8 mouse cellular contexts compared by ENCODE assay signal in the genomic region with DNA sequence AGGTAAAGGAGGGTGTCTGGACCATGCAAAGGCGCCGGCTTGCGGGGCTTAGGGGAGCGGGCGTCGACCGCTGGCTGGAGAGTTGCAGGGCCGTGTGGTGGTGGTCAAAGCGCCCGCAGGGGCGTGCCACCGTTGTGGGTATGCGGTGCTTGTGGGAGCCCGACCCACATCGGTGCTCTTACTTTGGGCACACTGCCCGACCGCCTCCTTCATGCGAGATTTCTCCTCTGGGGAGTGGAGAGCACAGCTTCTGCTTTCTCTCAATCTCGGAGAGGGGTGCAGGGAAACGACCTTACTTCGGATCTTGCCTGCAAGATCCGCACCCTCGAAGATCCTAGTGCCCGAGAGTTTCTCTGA. TPM values are rescaled to one million over a fixed set of nuclear protein-coding genes. Genes with fewer than 3 reads are reported as not detected.
DNase-seq lines count a peak whose midpoint lies in the region; ATAC-seq and TF ChIP-seq lines count a peak whose summit lies in the region.

No protein-coding gene starts in this region.

- peak overlapping the region; percentile 46 to 77 for H3K4me3 ChIP-seq in heart, embryonic 14.5 days (ENCODE audit: control insufficient read depth in 1 of 2, insufficient read depth in 1 of 2, low read depth in 1 of 2, low read length in 2 of 2)
- H3K4me3 ChIP-seq in G1E (ENCODE audit: low read depth, low read length) = peak overlapping the region; percentile 79
- H3K4me3 ChIP-seq in midbrain, embryonic 10.5 days = peak overlapping the region; percentile 73

- no peak for DNase-seq in heart, postnatal 10 days
- DNase-seq in G1E (ENCODE audit: low spot score) = peak; percentile 32
- no peak for DNase-seq in midbrain, embryonic 10.5 days (ENCODE audit: low spot score)
- DNase-seq in adrenal gland, adult 18-20 months (ENCODE audit: low spot score in 2 of 2) = no peak
- DNase-seq in spleen, postnatal 4 days (ENCODE audit: low spot score in 2 of 2) = no peak
- no peak for DNase-seq in layer of hippocampus, postnatal 10 days (ENCODE audit: low spot score in 2 of 2)

- peak overlapping the region; percentile 69 for H3K4me2 ChIP-seq in heart, embryonic 14.5 days (ENCODE audit: low read length)

- no peak for ATAC-seq in heart, embryonic 14.5 days (ENCODE audit: insufficient number of reproducible peaks, insufficient read depth, low FRiP score, low read depth)
- ATAC-seq in G1E (ENCODE audit: extremely low read depth, insufficient number of reproducible peaks, low FRiP score, poor library complexity, severe bottlenecking) = no peak
- peak; percentile 72 for ATAC-seq in granulocyte monocyte progenitor cell, adult 5-6 weeks (replicated peaks; ENCODE audit: poor library complexity, severe bottlenecking)

- H3K4me1 ChIP-seq in heart, embryonic 14.5 days (ENCODE audit: control insufficient read depth in 2 of 2, insufficient read depth in 2 of 2, low read length in 2 of 2) = peaks cover 19 to 23% of the 10 kb centered on the region in 2 experiments
- peaks cover 78% of the 10 kb centered on the region for H3K4me1 ChIP-seq in G1E (ENCODE audit: insufficient read depth, low read depth, low read length)
- H3K4me1 ChIP-seq in midbrain, embryonic 10.5 days = peaks cover 36% of the 10 kb centered on the region

- H3K27ac ChIP-seq in heart, embryonic 14.5 days (replicated peaks in 1 of 2; ENCODE audit: control insufficient read depth in 1 of 2, insufficient read depth in 1 of 2, low read depth in 2 of 2, low read length in 2 of 2) = peak overlapping the region; percentile 41 to 75
- H3K27ac ChIP-seq in midbrain, embryonic 10.5 days (replicated peaks) = peak overlapping the region; percentile 80

- H3K9ac ChIP-seq in heart, embryonic 14.5 days (ENCODE audit: low read length) = peak overlapping the region; percentile 67

- WGBS in heart, embryonic 14.5 days = 1% methylated on average over 24 of the region's 24 CpGs
- 2% methylated on average over 24 of the region's 24 CpGs for WGBS in midbrain, embryonic 10.5 days

- H3K36me3 ChIP-seq in heart, embryonic 14.5 days (ENCODE audit: control insufficient read depth, insufficient read depth, low read length) = 0 out of 2 replicates have a peak, but pooled peaks cover 4% of the 10 kb centered on the region
- H3K36me3 ChIP-seq in G1E (replicated peaks) = peaks cover 12% of the 10 kb centered on the region
- no peaks in the 10 kb centered on the region for H3K36me3 ChIP-seq in midbrain, embryonic 10.5 days

- no peaks in the 10 kb centered on the region for H3K27me3 ChIP-seq in heart, embryonic 14.5 days (ENCODE audit: control insufficient read depth, insufficient read depth, low read length)
- H3K27me3 ChIP-seq in G1E (ENCODE audit: insufficient read depth, low read length) = peaks cover 6% of the 10 kb centered on the region
- H3K27me3 ChIP-seq in midbrain, embryonic 10.5 days (ENCODE audit: low read depth, poor library complexity, severe bottlenecking) = peaks cover 16% of the 10 kb centered on the region

- no peak for TF ChIP-seq CTCF in G1E (IDR thresholded peaks at IDR 0.05; ENCODE audit: low read depth, low read length)

- H3K9me3 ChIP-seq in heart, embryonic 14.5 days (ENCODE audit: control insufficient read depth, low read length) = no peaks in the 10 kb centered on the region
- no peaks in the 10 kb centered on the region for H3K9me3 ChIP-seq in G1E (replicated peaks)
- H3K9me3 ChIP-seq in midbrain, embryonic 10.5 days (replicated peaks) = no peaks in the 10 kb centered on the region

- intact Hi-C loops in heart, postnatal 10 days (cut with DNase I) = no loop called here

RNA-seq across cellular contexts. Expression of a gene that starts 0.3 kb away (rescaled TPM):
- 6.2 and 6.7 TPM in 2 replicates for polyA plus RNA-seq in heart, embryonic 14.5 days (2014; fragmentation: Nextera tagmentation; extraction: Ambion mirVana)
- 10 to 100 TPM; 22.6 to 27.5 TPM for total RNA-seq in heart, postnatal 10 days (2021)
- total RNA-seq in G1E (2014; fragmentation: Nextera tagmentation) = 3.5 and 6.8 TPM in 2 replicates
- total RNA-seq in G1E (2017) = 2.2 TPM in 2 replicates
- polyA plus RNA-seq in G1E (2012) = 5.2 TPM in 2 replicates
- 1.1 TPM in 1 of 2 replicates, not detected in the other for total RNA-seq in granulocyte monocyte progenitor cell, adult 5-6 weeks (2014; fragmentation: Nextera tagmentation)
- 0.34 and 0.77 TPM in 2 replicates for total RNA-seq in granulocyte monocyte progenitor cell, adult 5-6 weeks (2017)
- 4.3 and 4.4 TPM in 2 replicates for polyA plus RNA-seq in midbrain, embryonic 10.5 days (2016; fragmentation: Nextera tagmentation; extraction: Ambion mirVana)
- 10 to 100 TPM; 11.6 to 14.3 TPM for total RNA-seq in adrenal gland, adult 18-20 months (2021)
- total RNA-seq in layer of hippocampus, postnatal 10 days (2021) = 10 to 100 TPM; 12.1 to 13.3 TPM

RNA-seq across cellular contexts. Expression of a gene that starts 38.6 kb away (rescaled TPM):
- polyA plus RNA-seq in heart, embryonic 14.5 days (2014; fragmentation: Nextera tagmentation; extraction: Ambion mirVana) = 42.4 and 48.4 TPM in 2 replicates
- 10 to 100 TPM; 34.4 to 36.9 TPM for total RNA-seq in heart, postnatal 10 days (2021)
- total RNA-seq in G1E (2014; fragmentation: Nextera tagmentation) = 15.4 and 23.8 TPM in 2 replicates
- total RNA-seq in G1E (2017) = 10.8 and 13.8 TPM in 2 replicates
- polyA plus RNA-seq in G1E (2012) = 3.0 and 3.8 TPM in 2 replicates
- total RNA-seq in granulocyte monocyte progenitor cell, adult 5-6 weeks (2014; fragmentation: Nextera tagmentation) = 6.4 and 28.8 TPM in 2 replicates
- 6.2 and 17.0 TPM in 2 replicates for total RNA-seq in granulocyte monocyte progenitor cell, adult 5-6 weeks (2017)
- polyA plus RNA-seq in midbrain, embryonic 10.5 days (2016; fragmentation: Nextera tagmentation; extraction: Ambion mirVana) = 35.2 and 39.2 TPM in 2 replicates
- 10 to 100 TPM; 29.3 to 31.3 TPM for total RNA-seq in adrenal gland, adult 18-20 months (2021)
- 1 to 10 TPM; 4.2 to 7.7 TPM for total RNA-seq in layer of hippocampus, postnatal 10 days (2021)
